Mouse (Mus musculus): ENCODE results near the gene Srcin1.

The Srcin1 gene

DNA sequence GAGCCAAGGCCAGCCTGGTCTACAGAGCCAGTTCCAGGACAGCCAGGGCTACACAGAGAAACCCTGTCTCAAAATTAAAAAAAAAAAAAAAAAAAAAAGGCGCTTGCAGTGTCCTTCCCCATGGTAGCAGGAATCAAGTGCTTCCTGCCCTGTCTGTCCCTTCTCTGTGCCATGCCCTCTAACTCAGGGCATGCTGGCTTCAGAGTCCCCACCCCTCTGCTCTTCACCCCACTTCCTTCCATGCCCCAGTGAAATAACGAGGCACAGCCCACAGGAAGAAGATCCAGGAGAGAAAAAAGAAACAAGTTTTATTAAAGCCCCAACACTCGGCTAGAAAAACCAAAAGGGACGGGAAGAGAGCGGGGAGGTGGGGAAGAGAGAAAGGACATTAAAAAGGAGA is 66.9 kb downstream of the Srcin1 start:
- in situ Hi-C loops (cut with MboI; ENCODE audit: low sequenced_read_pairs), result no loop called here

DNA sequence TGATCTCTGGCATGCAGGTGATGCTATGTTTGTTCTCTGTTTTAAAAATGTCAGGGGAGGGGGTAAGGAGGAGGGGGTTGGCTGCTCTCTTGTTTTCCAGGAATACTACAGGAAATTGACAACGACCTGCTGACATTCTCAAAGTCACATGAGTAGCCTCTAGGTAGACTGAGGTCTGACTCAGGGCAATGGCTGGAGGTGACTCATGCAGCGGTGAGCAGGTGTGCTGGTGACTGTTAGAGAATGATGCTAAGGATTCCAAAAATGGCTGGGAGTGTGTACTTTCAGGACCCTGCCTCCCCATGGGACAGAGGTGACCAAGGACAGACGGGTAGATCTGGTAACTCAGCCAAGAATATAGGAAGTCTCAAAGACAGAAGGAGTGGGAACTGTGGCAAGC is 67.8 kb downstream of the Srcin1 start:
- in situ Hi-C loops (cut with MboI; ENCODE audit: low sequenced_read_pairs), result no loop called here

DNA sequence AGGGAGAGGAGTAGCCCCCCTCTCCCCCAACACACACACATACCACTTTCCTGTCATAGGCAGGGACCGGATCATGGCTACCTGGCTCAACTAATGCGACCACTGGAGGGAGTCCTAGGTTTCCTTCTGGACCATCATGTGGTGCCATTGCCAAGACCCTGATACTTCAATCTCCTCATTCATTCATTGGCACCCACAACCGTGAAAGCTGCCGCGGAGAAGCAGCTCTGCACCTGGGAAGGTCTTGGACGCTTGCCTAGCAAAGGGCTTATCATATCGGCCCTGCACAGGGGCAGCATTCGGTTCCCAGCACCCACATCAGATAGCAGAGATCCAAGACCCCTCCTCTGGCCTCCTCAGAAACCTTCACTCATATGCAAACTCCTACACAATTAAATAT is 69.7 kb downstream of the Srcin1 start:
- in situ Hi-C loops (cut with MboI; ENCODE audit: low sequenced_read_pairs), result no loop called here

DNA sequence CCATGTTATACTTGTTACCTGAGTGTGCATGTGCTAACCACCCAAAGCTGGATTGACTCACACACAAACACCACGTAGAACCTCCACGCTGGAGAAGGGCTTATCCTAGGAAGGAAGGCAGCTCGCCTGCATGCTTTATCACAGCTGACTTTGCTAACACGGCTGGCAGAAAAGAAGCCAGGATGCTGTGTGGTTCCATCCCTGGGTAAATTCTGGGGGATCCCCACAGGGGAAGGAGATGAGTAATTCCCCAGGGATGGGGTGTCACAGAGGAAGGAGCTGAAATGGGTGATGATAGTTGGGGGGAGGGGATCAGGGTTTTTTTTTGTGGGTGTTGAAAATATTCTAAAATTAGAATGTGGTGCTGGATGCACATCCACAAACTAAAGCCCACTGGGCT is 70.2 kb downstream of the Srcin1 start:
- in situ Hi-C loops (cut with MboI; ENCODE audit: low sequenced_read_pairs), result no loop called here

DNA sequence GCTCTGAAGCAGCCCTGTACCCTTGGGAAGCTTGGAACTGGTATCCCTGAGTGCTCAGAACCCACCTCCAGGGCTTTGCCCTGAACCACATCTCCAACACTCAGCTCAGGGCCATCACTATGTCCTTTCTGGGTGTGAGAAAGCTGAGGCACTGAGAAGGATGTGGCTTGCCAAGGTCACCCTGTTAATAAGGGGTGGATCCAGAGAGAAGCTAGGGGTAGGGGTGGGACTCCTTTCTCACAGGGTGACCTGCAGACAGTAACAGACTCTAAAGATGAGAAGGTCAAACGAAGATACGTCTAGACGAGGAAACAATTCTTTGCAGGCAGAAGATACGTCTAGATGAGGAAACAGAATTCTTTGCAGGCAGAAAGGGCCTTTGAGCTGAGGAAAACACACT is 73.1 kb downstream of the Srcin1 start:
- in situ Hi-C loops (cut with MboI; ENCODE audit: low sequenced_read_pairs), result no loop called here

DNA sequence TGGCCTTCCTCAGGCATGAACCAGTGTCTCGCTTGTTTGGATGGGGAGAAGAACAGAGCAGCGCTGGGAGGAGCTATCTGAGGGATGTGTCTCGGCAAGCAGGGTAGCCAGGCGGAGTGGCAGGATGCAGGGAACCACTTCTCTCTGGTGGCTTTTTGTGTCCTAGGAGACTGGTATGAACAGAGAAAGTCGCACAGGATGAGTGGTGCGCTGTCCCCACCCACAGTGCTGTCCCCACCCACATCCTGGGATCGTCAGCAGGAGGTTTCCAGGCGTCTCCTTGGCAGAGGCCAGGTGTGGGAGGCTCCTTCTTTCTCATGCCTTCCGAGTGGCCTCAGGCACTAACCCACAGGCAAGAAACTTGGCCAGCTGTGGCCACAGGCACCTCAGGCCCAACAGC is 73.6 kb downstream of the Srcin1 start:
- in situ Hi-C loops (cut with MboI; ENCODE audit: low sequenced_read_pairs), result no loop called here

DNA sequence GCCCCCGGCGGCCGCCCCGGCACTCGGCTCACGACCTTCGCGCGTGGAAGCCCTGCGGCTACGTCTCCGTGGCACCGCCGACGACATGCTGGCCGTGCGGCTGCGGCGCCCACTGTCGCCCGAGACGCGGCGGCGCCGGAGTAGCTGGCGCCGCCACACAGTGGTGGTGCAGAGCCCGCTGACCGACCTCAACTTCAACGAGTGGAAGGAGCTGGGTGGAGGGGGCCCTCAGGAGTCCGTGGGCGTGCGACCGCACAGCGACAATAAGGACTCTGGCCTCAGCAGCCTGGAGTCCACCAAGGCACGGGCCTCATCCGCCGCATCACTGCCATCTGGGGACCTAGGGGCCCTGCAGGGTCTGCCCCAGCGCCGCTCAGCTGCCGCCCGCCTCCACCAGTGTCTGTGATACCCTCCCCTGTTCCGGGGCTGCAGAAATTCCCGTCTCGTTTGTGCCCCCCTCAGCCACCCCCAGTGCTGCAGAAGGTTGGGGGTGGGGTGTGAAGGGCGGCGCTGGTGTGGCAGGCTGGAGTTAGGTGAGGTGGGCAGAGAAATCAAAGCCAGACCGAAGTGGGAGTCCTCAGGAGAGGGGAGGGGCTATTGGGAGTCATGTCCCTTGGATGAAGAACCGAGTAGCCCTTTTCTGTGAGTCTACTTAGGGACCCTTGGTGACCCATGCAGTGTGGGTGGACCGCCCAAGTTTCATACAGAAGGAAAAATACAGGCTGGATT is 75.1 kb downstream of the Srcin1 start:
- in situ Hi-C loops (cut with MboI; ENCODE audit: low sequenced_read_pairs), result no loop called here

DNA sequence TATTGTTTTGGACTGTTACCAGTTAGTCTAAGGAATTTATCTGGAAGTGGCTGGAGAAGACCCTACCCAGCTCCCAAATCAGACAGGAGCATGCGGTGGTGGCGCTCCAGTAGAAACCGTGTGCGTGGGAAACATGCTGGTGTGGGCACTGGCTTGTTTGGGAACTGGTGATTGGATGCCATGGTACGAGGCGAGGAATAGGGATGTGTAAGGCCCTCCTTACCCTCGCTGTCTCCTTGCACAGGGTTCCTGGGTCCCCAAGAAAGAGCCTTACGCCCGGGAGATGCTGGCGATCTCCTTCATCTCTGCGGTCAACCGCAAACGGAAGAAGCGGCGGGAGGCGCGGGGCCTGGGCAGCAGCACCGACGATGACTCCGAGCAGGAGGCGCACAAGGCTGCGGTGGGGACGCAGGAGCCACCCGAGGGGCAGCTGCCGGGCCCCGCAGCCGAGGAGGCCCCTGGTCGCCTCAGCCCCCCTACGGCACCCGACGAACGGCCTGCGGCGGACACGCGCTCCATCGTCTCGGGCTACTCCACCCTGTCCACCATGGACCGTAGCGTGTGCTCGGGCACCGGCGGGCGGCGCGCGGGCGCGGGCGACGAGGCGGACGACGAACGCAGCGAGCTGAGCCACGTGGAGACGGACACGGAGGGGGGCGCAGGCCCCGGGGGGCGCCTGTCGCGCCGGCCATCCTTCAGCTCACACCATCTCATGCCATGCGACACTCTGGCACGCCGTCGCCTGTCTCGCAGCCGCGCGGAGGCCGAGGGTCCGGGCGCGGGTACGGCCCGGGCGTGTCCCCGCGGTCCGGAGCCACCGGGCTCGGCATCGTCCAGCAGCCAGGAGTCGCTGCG is 75.9 kb downstream of the Srcin1 start, which contains the start of gene 4933428G20Rik:
Gene 4933428G20Rik, minus strand, starts transcription at position 476 of the 855 bp plus-strand sequence.
- in situ Hi-C loops (cut with MboI; ENCODE audit: low sequenced_read_pairs), result no loop called here

DNA sequence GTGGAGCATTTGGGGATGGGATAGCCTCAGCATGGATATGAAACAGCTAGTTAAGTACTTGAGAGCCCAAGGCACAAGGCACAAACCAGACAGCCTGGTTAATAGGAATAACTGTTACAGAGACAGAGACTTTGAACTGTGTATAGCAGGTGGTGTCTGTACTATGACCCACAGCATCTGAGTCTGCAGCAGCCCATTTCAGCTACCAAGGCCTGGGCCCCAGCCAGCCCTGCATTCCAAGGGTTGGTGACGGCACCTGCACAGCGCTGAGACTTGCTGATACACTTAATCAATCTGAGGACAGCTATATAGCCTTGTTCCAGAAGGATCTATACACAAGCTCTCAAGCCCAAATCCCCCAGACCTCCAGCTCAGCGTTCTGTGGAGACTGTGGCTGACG is 78.4 kb downstream of the Srcin1 start:
- in situ Hi-C loops (cut with MboI; ENCODE audit: low sequenced_read_pairs), result no loop called here

DNA sequence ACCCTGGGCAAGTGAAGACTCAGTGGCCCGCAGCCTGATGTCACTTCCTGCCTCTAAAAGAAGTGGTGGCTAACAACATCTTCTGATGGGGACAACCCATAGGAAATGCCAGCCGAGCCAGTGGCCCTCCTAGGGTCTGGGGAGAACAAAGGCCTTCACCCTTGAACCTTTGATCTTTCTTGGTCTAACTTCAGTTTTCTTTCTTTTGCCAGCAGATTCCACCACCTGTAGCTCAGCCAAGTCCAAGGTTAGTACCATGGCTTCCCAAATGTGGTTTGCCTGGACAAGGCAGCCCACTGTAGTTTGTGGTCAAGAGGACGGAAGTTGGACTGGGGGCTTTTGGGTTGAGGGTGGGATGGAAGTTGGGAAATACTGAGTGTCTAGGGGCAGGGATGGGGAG is 83.2 kb downstream of the Srcin1 start:
- in situ Hi-C loops (cut with MboI; ENCODE audit: low sequenced_read_pairs), result no loop called here

DNA sequence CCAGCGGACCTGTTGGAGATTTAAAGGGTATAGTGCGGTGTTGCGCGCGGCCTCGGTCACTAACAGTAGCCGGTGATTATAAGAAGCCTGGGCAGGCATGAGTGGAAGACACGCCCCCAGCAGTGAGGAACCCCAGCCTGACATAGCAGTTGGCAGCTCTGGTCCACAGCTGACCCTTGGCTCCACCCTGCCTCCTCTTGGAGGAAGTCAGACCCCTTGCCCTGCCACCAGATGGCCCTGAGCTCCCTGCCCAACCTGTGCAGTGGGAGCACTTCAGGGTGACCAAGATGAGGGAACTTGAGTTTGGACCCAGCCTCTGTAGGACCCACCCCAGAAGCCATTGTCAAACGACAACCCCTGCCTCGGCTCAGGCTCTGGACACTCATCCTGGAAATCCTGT is 84.3 kb downstream of the Srcin1 start:
- in situ Hi-C loops (cut with MboI; ENCODE audit: low sequenced_read_pairs), result no loop called here

DNA sequence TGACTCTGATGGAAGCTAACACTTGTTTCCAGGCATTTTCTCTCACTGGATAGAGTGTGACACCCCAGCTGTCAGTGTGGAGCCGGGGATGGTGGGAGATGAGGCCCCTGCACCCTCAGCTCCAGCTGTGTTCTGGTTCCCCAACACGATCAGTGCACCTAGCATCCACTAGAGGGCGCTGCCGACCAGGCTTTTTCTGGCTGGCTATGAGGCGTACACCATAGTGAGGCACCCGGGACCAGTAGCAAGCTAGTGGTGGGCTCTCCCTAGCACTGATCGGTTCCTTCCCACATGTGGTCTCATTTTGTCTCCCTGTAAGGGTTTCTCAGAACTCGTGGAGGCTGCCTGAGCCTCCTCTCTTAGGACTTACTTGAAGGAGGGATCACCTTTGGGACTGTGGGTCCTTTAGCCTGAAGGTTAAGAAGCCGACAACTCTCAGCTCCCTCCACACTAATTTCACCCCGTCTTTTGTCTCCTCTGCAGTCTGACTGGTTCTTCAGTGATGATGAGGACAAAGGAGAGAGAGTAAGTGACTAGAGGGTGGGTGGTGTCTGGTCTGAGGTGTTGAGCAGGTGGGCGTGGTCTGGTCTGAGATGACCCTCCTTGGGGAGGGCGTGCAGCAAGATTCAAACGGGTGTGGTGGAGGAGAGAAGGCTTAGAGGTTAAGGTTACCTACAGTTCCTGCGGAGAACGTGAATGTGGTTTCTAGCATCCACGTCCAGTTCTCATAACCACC is 86.2 kb downstream of the Srcin1 start:
- in situ Hi-C loops (cut with MboI; ENCODE audit: low sequenced_read_pairs), result loop anchor here (10.0 kb wide), 1 partner anchor 205 kb away; no protein-coding TSS in a partner anchor

DNA sequence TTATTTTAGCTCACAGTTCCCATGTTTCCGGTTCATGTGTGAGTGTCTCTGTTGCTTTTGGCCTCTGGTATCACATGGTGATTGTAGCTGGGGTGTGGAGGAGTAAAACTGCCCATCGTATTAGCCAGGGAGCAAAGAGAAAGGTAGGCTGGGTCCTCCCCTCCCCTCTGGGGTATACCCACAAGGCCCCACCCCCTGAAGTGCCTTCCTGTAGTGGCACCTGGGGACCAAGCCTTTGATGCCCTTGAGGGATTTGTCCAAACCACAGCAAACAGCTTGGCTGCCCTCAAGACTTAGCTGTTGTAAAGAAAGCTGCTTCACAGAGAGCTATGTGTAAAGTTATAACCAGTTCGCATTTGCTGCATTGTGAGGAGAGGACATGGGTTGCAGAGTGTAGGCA is 88.3 kb downstream of the Srcin1 start:
- in situ Hi-C loops (cut with MboI; ENCODE audit: low sequenced_read_pairs), result loop anchor here (10.0 kb wide), 1 partner anchor 207 kb away; no protein-coding TSS in a partner anchor

DNA sequence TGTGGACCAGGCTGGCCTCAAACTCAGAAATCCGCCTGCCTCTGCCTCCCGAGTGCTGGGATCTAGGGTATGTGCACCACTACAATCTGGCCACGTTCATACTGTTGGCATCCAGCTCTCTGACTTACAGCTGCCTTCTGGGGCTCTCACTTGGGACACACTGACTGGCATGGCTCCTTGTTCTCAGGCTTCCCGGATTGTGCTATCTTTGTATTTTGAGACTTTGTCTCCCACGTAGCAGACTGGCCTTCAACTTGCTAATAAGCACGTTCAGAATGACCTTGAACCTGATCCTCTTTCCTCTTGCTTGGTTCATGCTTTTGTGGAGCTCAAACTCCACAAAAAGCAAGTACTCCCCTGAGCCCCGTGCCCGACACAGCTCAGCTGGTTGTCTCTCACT is 90.3 kb downstream of the Srcin1 start:
- in situ Hi-C loops (cut with MboI; ENCODE audit: low sequenced_read_pairs), result loop anchor here (10.0 kb wide), 1 partner anchor 209 kb away; no protein-coding TSS in a partner anchor

DNA sequence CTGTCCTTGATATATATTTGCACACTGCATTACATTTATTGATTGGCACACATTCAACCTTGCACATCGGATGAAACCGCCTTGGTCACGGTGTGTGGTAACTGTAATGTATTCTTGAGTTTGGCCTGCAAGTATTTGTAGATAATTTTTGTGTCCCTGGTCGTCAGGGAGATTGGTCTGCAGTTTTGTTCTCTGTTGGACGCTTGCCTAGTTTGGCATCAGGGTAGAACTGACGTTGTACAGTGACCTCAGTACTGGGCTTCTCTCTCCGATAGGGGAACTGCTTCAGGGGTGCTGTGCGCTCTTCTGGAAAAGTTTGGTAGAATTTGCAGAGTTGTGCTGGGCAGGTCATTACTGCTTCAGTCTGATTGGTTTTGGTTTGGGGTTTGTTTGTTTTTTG is 96.2 kb downstream of the Srcin1 start:
- in situ Hi-C loops (cut with MboI; ENCODE audit: low sequenced_read_pairs), result loop anchor here (10.0 kb wide), 1 partner anchor 215 kb away; no protein-coding TSS in a partner anchor

DNA sequence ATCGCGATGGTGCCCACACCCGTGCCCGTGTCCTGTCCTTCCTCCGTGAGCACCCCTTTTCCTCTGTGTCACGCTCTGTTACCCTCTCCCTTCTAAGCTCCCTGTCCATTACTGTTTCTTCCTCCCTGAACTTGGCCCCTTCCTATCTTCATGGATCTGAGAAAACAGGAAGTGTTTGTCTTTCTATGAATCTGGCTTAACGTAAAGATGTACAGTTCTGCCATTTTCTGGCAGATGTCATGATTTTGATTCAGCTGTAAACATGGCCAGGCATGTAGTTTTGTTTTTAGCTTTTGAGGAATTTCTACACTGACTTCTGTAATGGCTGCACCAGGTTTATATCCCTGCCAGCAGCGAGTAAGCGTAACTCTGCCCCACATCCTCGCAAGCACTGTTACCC is 96.9 kb downstream of the Srcin1 start:
- in situ Hi-C loops (cut with MboI; ENCODE audit: low sequenced_read_pairs), result no loop called here

DNA sequence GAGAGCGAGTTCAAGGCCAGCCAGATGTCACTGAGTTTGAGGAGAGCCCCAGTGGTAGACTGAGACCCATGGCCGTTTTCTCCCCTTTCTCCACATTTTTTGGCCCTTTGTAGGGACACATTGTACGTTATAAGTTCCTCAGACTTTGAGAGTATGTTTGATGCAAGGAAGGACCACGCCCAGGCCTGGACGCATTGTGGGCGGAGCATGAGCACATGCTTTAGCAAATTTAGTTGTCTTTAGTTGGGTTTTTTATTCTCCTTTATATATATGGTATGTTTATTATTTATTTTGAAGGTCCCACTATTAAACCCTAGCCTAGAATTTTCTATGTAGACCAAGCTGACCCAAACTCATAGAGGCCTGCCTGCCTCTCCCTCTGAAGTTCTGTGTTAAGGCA is 97.6 kb downstream of the Srcin1 start:
- in situ Hi-C loops (cut with MboI; ENCODE audit: low sequenced_read_pairs), result no loop called here

DNA sequence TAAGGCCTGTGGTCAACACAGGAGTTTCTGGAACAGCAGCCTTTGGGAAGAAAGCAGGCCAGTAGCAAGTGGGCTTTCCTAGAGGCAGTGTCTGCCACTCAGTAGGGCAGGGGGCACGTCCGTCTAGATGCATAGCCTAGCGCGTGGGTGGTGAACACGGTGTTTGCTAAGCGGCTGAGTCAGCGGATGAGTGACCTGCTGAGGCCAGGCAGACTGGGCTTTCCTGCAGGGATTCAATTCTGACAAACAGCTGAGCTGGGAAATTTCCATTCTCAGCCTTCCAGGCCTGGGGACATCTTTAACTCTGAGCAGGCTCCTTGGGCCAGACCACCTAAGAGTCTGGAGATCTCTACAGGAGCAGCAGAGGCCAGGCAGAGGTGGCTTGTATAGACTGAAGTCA is 98.6 kb downstream of the Srcin1 start:
- in situ Hi-C loops (cut with MboI; ENCODE audit: low sequenced_read_pairs), result no loop called here

DNA sequence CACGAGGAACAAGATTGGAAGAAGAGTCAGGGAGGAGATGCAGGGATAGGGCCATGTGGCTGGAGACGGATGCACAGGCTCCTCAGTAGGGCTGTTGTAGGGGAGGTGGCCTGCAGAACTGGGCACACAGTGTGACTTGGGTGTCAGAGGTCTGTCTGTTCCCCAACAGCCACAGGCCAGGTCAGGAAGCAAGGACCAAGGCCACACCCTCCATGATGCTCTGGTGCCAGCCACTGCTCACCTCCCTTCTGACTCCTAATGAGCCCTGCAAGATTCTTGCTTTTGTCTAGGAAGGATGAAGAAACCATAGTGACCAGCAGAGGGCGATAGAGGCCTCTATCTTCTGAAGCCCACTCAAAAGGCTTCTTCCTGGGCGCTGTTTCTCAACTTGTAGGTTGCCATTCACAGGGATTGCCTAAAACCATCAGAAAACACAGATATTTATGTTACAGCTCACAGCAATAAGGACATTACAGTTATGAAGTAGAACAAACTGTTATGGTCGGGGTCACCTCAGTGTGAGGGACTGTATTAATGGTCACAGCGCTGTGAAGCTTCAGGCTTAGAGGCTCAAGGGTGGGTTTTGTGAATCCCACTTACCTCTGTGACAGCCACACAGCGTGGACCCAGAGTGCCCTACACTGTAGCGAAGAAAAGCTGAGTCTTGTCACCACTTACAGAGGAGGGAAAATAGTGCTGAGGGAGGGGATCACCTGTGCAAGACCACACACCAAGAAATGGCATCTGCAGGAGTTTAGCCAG is 99.5 kb downstream of the Srcin1 start:
- in situ Hi-C loops (cut with MboI; ENCODE audit: low sequenced_read_pairs), result no loop called here

DNA sequence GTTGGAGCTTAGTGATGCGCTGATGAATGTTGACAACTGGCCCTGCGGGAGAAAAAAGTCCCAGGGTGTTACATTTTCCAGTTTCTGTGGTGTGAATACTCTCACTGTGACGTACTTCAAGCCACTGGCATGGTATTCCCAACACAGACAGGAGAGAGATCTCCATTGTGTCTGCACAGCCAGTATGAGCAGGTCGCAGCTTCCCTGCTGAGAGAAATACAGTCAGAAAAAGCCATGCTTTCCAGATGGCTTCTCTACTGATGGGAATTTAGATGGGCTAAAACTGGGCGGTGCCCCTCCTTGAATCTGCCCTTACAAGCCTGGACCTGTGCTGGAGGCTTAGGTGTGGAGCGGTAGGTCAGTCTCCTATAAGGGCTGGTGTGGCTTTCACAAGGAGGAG is 104.7 kb downstream of the Srcin1 start:
- in situ Hi-C loops (cut with MboI; ENCODE audit: low sequenced_read_pairs), result loop anchor here (5.0 kb wide), 1 partner anchor 151 kb away; no protein-coding TSS in a partner anchor

Data from CH12F3 (cell line).